Mouse (Mus musculus) bone marrow, adult 2 months (tissue): ENCODE data around the gene Dclk1. TPM values are rescaled to one million over a fixed set of nuclear protein-coding genes. Genes with fewer than 3 reads are reported as not detected.

Experiments
- H3K27ac ChIP-seq: fragments of 200-500 bp; 2 replicates; pipeline ENCODE4 v1.5.1; 2012; ENCODE audit warnings: low read depth, mild to moderate bottlenecking, control low read depth, inconsistent platforms, low read length; ENCODE audit not compliant: control insufficient read depth, poor library complexity, insufficient read depth
- H3K4me1 ChIP-seq: fragments of 200-500 bp; 2 replicates; pipeline ENCODE4 v1.6.1; 2011; ENCODE audit warnings: low read length; ENCODE audit not compliant: control insufficient read depth, insufficient read depth
- H3K4me3 ChIP-seq: fragments of 200-500 bp; replicated peaks from 2 replicates; pipeline ENCODE3; 2011; ENCODE audit warnings: mild to moderate bottlenecking, low read depth, low read length, control low read depth; ENCODE audit not compliant: control insufficient read depth
- CTCF ChIP-seq: fragments of 200-500 bp; IDR thresholded peaks from 2 replicates; pipeline ENCODE4 v1.5.1; 2011; ENCODE audit warnings: low read length, control low read depth; ENCODE audit not compliant: control insufficient read depth, insufficient read depth
- POLR2A ChIP-seq: fragments of 200-500 bp; IDR thresholded peaks from 2 replicates; pipeline ENCODE4 v1.6.1; 2011; ENCODE audit warnings: low read depth, mild to moderate bottlenecking, control low read depth, low read length, borderline replicate concordance; ENCODE audit not compliant: control insufficient read depth
- WGBS: fragments of 180-500 bp; shearing (Covaris S2); methylation state at CpG from one replicate; pipeline ENCODE4 v1.1.7; 2018; 5-methylcytosine and 5-hydroxymethylcytosine counted together
- polyA plus RNA-seq: library from polyadenylated mRNA; stranded (reverse); fragments of >200 nt; gene quantifications from 2 replicates; pipeline ENCODE4 v1.2.4, GENCODE M21; 2011; ENCODE audit warnings: low replicate concordance; ENCODE audit not compliant: missing spikeins, insufficient read depth, insufficient read length

The Dclk1 gene
- polyA plus RNA-seq, 1 experiment, result 4.4 TPM

- Histone ChIP-seq H3K27ac (no peak overlapping the region), H3K4me3 (no peak overlapping the region), H3K4me1 (no peaks in the 10 kb centered on the region)
- 67% methylated on average over 12 of the region's 12 CpGs for WGBS
- TF ChIP-seq POLR2A, result no peak
- TF ChIP-seq CTCF, result no peak
Observed at GRCm38 (mm10) chr3:55587972-55588946, 346.1 kb downstream of the Dclk1 start.

Other genes with a start within 250 kb of the Dclk1 start
- gene Ccna1, start 186.9 kb upstream of the Dclk1 start, polyA plus RNA-seq, result not detected in 2 replicates
- 6.3 and 6.6 TPM in 2 replicates for gene Spg20, start 130.3 kb upstream of the Dclk1 start, polyA plus RNA-seq
- gene Ccdc169, start 105.0 kb upstream of the Dclk1 start, polyA plus RNA-seq, result not detected in 2 replicates
- gene Sohlh2, start 60.3 kb upstream of the Dclk1 start, polyA plus RNA-seq, result not detected in 2 replicates
- gene Gm21954, start 229.8 kb downstream of the Dclk1 start, polyA plus RNA-seq, result not detected in 2 replicates